Mouse (Mus musculus) CH12.LX (cell line): ENCODE data around the gene Celf2. TPM values are rescaled to one million over a fixed set of nuclear protein-coding genes. Genes with fewer than 3 reads are reported as not detected.

Experiments
- DNase-seq: peaks from one replicate; pipeline ENCODE4 v3.0.0-alpha.2; 2013; ENCODE audit errors: extremely low read depth
- H3K27ac ChIP-seq: 2 replicates; pipeline ENCODE4 v1.5.1; 2012; ENCODE audit warnings: low read depth, mild to moderate bottlenecking, control low read depth, moderate library complexity; ENCODE audit not compliant: insufficient read depth
- H3K27me3 ChIP-seq: replicated peaks from 2 replicates; pipeline ENCODE3; 2012; ENCODE audit warnings: inconsistent platforms
- H3K36me3 ChIP-seq, 2 experiments: replicated peaks in 1 of 2; 2 replicates each; pipeline versions ENCODE3 to v1.6.1; 2012; ENCODE audit warnings: inconsistent platforms in 1 of 2, low read length in 1 of 2, mild to moderate bottlenecking in 1 of 2, mixed read lengths in 1 of 2, moderate library complexity in 1 of 2; ENCODE audit not compliant: control insufficient read depth in 1 of 2, insufficient read depth in 1 of 2
- H3K4me1 ChIP-seq, 2 experiments: 2 replicates each; pipeline ENCODE4 v1.6.1; 2012; ENCODE audit warnings: inconsistent platforms in 1 of 2, moderate library complexity in 1 of 2; ENCODE audit not compliant: insufficient read depth in 2 of 2, control insufficient read depth in 1 of 2
- H3K4me2 ChIP-seq: 2 replicates; pipeline ENCODE4 v1.6.1; 2012; ENCODE audit warnings: low read depth, mild to moderate bottlenecking, control low read depth; ENCODE audit not compliant: poor library complexity, insufficient read depth, severe bottlenecking
- H3K4me3 ChIP-seq, 3 experiments: fragments of 150-350 bp in 1 of 3; sonication (generic) in 1 of 3; replicated peaks in 1 of 3; 2 replicates each; pipeline versions ENCODE3 to v1.5.1; 2011 to 2012; ENCODE audit warnings: low read depth in 2 of 3, low read length in 2 of 3, mild to moderate bottlenecking in 2 of 3, moderate library complexity in 2 of 3, control low read depth in 1 of 3, improper control_type of control experiment in 1 of 3, inconsistent platforms in 1 of 3, mixed read lengths in 1 of 3; ENCODE audit not compliant: poor library complexity in 1 of 3
- H3K79me2 ChIP-seq: replicated peaks from 2 replicates; pipeline ENCODE4 v1.6.1; 2012; ENCODE audit warnings: mild to moderate bottlenecking, moderate library complexity; ENCODE audit not compliant: control insufficient read depth, poor library complexity, insufficient read depth, severe bottlenecking; ENCODE audit errors: extremely low read depth
- H3K9ac ChIP-seq: 2 replicates; pipeline ENCODE4 v1.6.1; 2012; ENCODE audit warnings: low read depth, mild to moderate bottlenecking, control low read depth, moderate library complexity; ENCODE audit not compliant: insufficient read depth
- H3K9me3 ChIP-seq: replicated peaks from 2 replicates; pipeline ENCODE3; 2012; ENCODE audit warnings: low read length, inconsistent platforms, mixed read lengths
- BHLHE40 ChIP-seq: IDR thresholded peaks from 2 replicates; pipeline ENCODE4 v1.6.1; 2011; ENCODE audit warnings: mild to moderate bottlenecking, low read depth, low read length, improper control_type of control experiment
- CHD1 ChIP-seq: IDR thresholded peaks from 2 replicates; pipeline ENCODE4 v1.6.1; 2012; ENCODE audit warnings: low read depth, low read length, improper control_type of control experiment, inconsistent platforms
- CHD2 ChIP-seq: IDR thresholded peaks from 2 replicates; pipeline ENCODE4 v1.6.1; 2011; ENCODE audit warnings: low read length, improper control_type of control experiment
- CTCF ChIP-seq, 2 experiments: IDR thresholded peaks in 1 of 2; conservative IDR thresholded peaks in 1 of 2; 2 replicates each; pipeline ENCODE4 v1.5.1; 2011 to 2012; ENCODE audit warnings: low read depth in 2 of 2, low read length in 2 of 2, improper control_type of control experiment in 1 of 2, inconsistent platforms in 1 of 2, mild to moderate bottlenecking in 1 of 2, moderate library complexity in 1 of 2
- ELF1 ChIP-seq: IDR thresholded peaks from 2 replicates; pipeline ENCODE4 v1.6.1; 2014; ENCODE audit warnings: low read depth, mild to moderate bottlenecking, inconsistent platforms, low read length, improper control_type of control experiment
- EP300 ChIP-seq: IDR thresholded peaks from 2 replicates; pipeline ENCODE4 v1.6.1; 2011; ENCODE audit warnings: low read length, improper control_type of control experiment
- ETS1 ChIP-seq: conservative IDR thresholded peaks from 2 replicates; pipeline ENCODE4 v1.6.1; 2012; ENCODE audit warnings: low read depth, mild to moderate bottlenecking, inconsistent platforms, low read length, improper control_type of control experiment, moderate library complexity
- GABPA ChIP-seq: IDR thresholded peaks from 2 replicates; pipeline ENCODE4 v1.6.1; 2012; ENCODE audit warnings: low read depth, low read length, improper control_type of control experiment, inconsistent platforms; ENCODE audit not compliant: insufficient replicate concordance
- HCFC1 ChIP-seq: IDR thresholded peaks from 2 replicates; pipeline ENCODE4 v1.6.1; 2012; ENCODE audit warnings: low read depth, mild to moderate bottlenecking, inconsistent platforms, low read length, improper control_type of control experiment
- IRF4 ChIP-seq: IDR thresholded peaks from 2 replicates; pipeline ENCODE4 v1.6.1; 2014; ENCODE audit warnings: low read depth, mild to moderate bottlenecking, inconsistent platforms, low read length, improper control_type of control experiment
- KAT2A ChIP-seq: IDR thresholded peaks from 2 replicates; pipeline ENCODE4 v1.6.1; 2012; ENCODE audit warnings: low read length, improper control_type of control experiment, inconsistent platforms; ENCODE audit not compliant: insufficient replicate concordance
- MAX ChIP-seq: IDR thresholded peaks from 2 replicates; pipeline ENCODE4 v1.6.1; 2011; ENCODE audit warnings: low read length, improper control_type of control experiment
- MAZ ChIP-seq: IDR thresholded peaks from 2 replicates; pipeline ENCODE4 v1.6.1; 2012; ENCODE audit warnings: low read depth, mild to moderate bottlenecking, inconsistent platforms, low read length, improper control_type of control experiment, moderate library complexity
- MEF2A ChIP-seq: IDR thresholded peaks from 2 replicates; pipeline ENCODE4 v1.6.1; 2014; ENCODE audit warnings: low read depth, mild to moderate bottlenecking, inconsistent platforms, low read length, improper control_type of control experiment, borderline replicate concordance
- MXI1 ChIP-seq: IDR thresholded peaks from 2 replicates; pipeline ENCODE4 v1.6.1; 2011; ENCODE audit warnings: mild to moderate bottlenecking, low read depth, low read length, improper control_type of control experiment
- MYC ChIP-seq: IDR thresholded peaks from 2 replicates; pipeline ENCODE4 v1.6.1; 2011; ENCODE audit warnings: low read depth, mild to moderate bottlenecking, improper control_type of control experiment, low read length
- NELFE ChIP-seq: IDR thresholded peaks from 2 replicates; pipeline ENCODE4 v1.6.1; 2011; ENCODE audit warnings: low read depth, low read length, improper control_type of control experiment
- NRF1 ChIP-seq: IDR thresholded peaks from 2 replicates; pipeline ENCODE4 v1.6.1; 2014; ENCODE audit warnings: low read depth, mild to moderate bottlenecking, inconsistent platforms, low read length, improper control_type of control experiment, moderate library complexity
- POLR2A ChIP-seq: IDR thresholded peaks from 2 replicates; pipeline ENCODE4 v1.6.1; 2011; ENCODE audit warnings: low read depth, mild to moderate bottlenecking, improper control_type of control experiment, low read length
- RAD21 ChIP-seq: IDR thresholded peaks from 2 replicates; pipeline ENCODE4 v1.6.1; 2011; ENCODE audit warnings: low read depth, mild to moderate bottlenecking, low read length, improper control_type of control experiment, moderate library complexity
- SMC3 ChIP-seq: IDR thresholded peaks from 2 replicates; pipeline ENCODE4 v1.6.1; 2011; ENCODE audit warnings: low read depth, low read length, improper control_type of control experiment
- TBP ChIP-seq: conservative IDR thresholded peaks from 2 replicates; pipeline ENCODE4 v1.6.1; 2011; ENCODE audit warnings: low read depth, low read length, improper control_type of control experiment
- UBTF ChIP-seq: IDR thresholded peaks from 2 replicates; pipeline ENCODE4 v1.6.1; 2012; ENCODE audit warnings: low read depth, mild to moderate bottlenecking, inconsistent platforms, low read length, improper control_type of control experiment, moderate library complexity
- USF2 ChIP-seq: conservative IDR thresholded peaks from 2 replicates; pipeline ENCODE4 v1.6.1; 2011; ENCODE audit warnings: low read depth, low read length, improper control_type of control experiment
- ZC3H11A ChIP-seq: IDR thresholded peaks from 2 replicates; pipeline ENCODE4 v1.6.1; 2012; ENCODE audit warnings: low read depth, mild to moderate bottlenecking, inconsistent platforms, low read length, improper control_type of control experiment
- ZMIZ1 ChIP-seq: IDR thresholded peaks from 2 replicates; pipeline ENCODE4 v1.6.1; 2012; ENCODE audit warnings: low read depth, mild to moderate bottlenecking, inconsistent platforms, low read length, improper control_type of control experiment
- dilution Hi-C: fragments of 300-500 bp; cut with MboI; formaldehyde crosslinking; loops from 2 replicates; pipeline ENCODE4 v1.14.3; 2020; ENCODE audit warnings: low sequenced_read_pairs; ENCODE audit not compliant: extremely low pct_unique_long_range_greater_than_20kb, extremely low pct_ligation_motif_present
- in situ Hi-C: fragments of 300-500 bp; cut with MboI; formaldehyde crosslinking; loops from 3 replicates; pipeline ENCODE4 v1.14.3; 2019; ENCODE audit warnings: low sequenced_read_pairs, low pct_ligation_motif_present, low pct_unique_long_range_greater_than_20kb, mixed read lengths
- polyA plus RNA-seq: library from polyadenylated mRNA; unstranded; fragments of >175 nt; gene quantifications from 2 replicates; pipeline ENCODE4 v1.2.1, GENCODE M21; 2012; ENCODE audit warnings: low read depth; ENCODE audit not compliant: insufficient read length
- total RNA-seq, 2 experiments: library from RNA; depleted of rRNA; stranded (reverse); fragments of 300-350 nt in 1 of 2; fragments of >200 nt in 1 of 2; gene quantifications; 2 replicates each; pipeline ENCODE4 v1.2.3; 2012 to 2014

The Celf2 gene
- total and polyA plus RNA-seq, 3 experiments = 51.0 to 143 (median 103) TPM

DNA sequence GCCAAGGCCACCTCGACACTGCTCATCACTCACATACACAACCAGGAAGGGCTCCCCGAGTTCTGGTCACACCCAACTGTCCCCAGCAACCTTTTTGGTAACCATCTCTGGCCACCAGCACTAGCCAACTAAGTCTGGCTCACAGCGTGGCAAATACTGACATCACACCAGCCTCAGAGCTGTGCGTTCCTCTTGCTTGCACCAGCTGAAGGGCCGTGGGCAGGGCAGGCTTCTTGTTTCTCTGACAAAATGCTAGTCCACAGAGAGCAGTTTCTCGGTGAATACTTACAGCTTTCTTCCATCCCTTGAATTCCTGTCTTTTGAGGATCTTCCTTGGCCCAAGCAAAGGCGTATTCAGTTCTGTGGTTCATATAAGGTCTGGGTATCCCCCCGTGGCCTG is 565.7 kb downstream of the Celf2 start:
- Histone ChIP-seq H3K27ac (no peak overlapping the region), H3K4me2 (no peak overlapping the region), H3K79me2 (no peaks in the 10 kb centered on the region), H3K4me1 (no peaks in the 10 kb centered on the region), H3K9me3 (no peaks in the 10 kb centered on the region), H3K9ac (no peak overlapping the region), H3K36me3 (no peaks in the 10 kb centered on the region), H3K27me3 (no peaks in the 10 kb centered on the region), H3K4me3 (no peak overlapping the region)
- in situ Hi-C loops = no loop called here
- no peak for TF ChIP-seq CTCF (conservative IDR thresholded peaks at IDR 0.05 in 1 of 2, IDR thresholded peaks at IDR 0.05 in 1 of 2; ENCODE audit: low read depth in 2 of 2, low read length in 2 of 2)
- no peak for TF ChIP-seq UBTF
- no peak for TF ChIP-seq ETS1
- no peak for TF ChIP-seq BHLHE40
- TF ChIP-seq CHD1 = no peak
- no peak for TF ChIP-seq ZMIZ1
- no peak for TF ChIP-seq MEF2A
- TF ChIP-seq RAD21 = no peak
- no peak for TF ChIP-seq NRF1
- TF ChIP-seq GABPA = no peak
- TF ChIP-seq TBP = no peak
- TF ChIP-seq NELFE = no peak
- no peak for TF ChIP-seq ELF1
- dilution Hi-C loops = no loop called here
- no peak for DNase-seq

DNA sequence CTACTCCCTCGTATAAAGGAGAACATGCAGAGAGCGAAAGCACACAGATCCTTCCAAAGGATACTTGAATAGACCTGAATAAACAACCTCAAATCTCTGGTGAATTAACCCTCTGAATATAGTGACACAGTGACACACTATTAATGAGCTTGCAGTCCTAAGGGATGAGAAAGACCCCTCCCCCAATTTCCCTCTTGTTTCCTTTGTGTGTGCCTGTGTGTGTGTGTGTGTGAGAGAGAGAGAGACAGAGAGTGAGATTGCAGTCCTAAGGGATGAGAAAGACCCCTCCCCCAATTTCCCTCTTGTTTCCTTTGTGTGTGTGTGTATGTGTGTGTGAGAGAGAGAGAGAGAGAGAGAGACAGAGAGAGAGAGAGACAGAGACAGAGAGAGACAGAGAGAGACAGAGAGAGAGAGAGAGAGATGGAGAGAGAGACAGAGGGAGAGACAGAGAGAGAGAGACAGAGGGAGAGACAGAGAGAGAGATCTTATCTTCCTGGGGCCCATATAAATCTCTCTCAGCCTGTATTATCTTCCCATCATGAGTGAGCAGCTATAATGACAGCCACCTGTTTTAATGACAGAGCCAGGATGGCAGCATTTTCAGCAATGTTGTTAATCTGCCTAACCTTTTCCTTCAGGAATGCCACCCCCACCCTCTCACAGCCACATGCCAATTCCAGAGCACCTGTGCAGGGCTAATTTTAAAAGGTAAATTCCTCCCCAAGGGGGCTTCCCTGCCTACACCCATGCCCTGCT is 566.5 kb downstream of the Celf2 start:
- in situ Hi-C loops = no loop called here
- dilution Hi-C loops = no loop called here

More for the DNA sequence above, 566.5 kb downstream of the Celf2 start:
- no peaks in the 10 kb centered on the region for H3K79me2 ChIP-seq
- H3K4me2 ChIP-seq = no peak overlapping the region
- no peak for DNase-seq
- TF ChIP-seq TBP = no peak
- no peak for TF ChIP-seq UBTF
- no peak for TF ChIP-seq IRF4
- no peak for TF ChIP-seq HCFC1
- no peak for TF ChIP-seq EP300
- no peak for TF ChIP-seq NRF1
- TF ChIP-seq NELFE = no peak
- TF ChIP-seq MYC = no peak
- no peak for TF ChIP-seq ELF1
- no peak for TF ChIP-seq KAT2A
- no peak for TF ChIP-seq MAX
- TF ChIP-seq CHD2 = no peak
- TF ChIP-seq ZC3H11A = no peak
- no peak for TF ChIP-seq MXI1
- TF ChIP-seq POLR2A = no peak
- no peak for TF ChIP-seq MAZ
- no peak for TF ChIP-seq USF2
- no peak for TF ChIP-seq SMC3
- TF ChIP-seq, all 38 proteins: peak for 0
- Histone ChIP-seq H3K27ac (no peak overlapping the region), H3K27me3 (no peaks in the 10 kb centered on the region), H3K4me3 (no peak overlapping the region), H3K9me3 (no peaks in the 10 kb centered on the region), H3K4me1 (no peaks in the 10 kb centered on the region), H3K9ac (no peak overlapping the region), H3K36me3 (no peaks in the 10 kb centered on the region)
